Mouse (Mus musculus) MEL (cell line): ENCODE data around the gene Maml3. TPM values are rescaled to one million over a fixed set of nuclear protein-coding genes. Genes with fewer than 3 reads are reported as not detected.

Experiments
- DNase-seq: peaks from one replicate; pipeline ENCODE4 v3.0.0; 2011; ENCODE audit warnings: low read depth, low spot score
- H3K27ac ChIP-seq: 2 replicates; pipeline ENCODE4 v1.5.1; 2012; ENCODE audit warnings: low read depth, mild to moderate bottlenecking, control low read depth, low read length, moderate library complexity; ENCODE audit not compliant: control insufficient read depth
- H3K27me3 ChIP-seq, 2 experiments: fragments of 150-350 bp in 1 of 2; sonication (generic) in 1 of 2; 2 replicates each; pipeline ENCODE4 v1.6.1; 2012; ENCODE audit warnings: low read length in 2 of 2, mild to moderate bottlenecking in 2 of 2, improper control_type of control experiment in 1 of 2, moderate library complexity in 1 of 2; ENCODE audit not compliant: insufficient read depth in 2 of 2, control insufficient read depth in 1 of 2
- H3K36me3 ChIP-seq, 2 experiments: 2 replicates each; pipeline ENCODE4 v1.6.1; 2012 to 2014; ENCODE audit warnings: low read length in 2 of 2, improper control_type of control experiment in 1 of 2, inconsistent platforms in 1 of 2, mild to moderate bottlenecking in 1 of 2; ENCODE audit not compliant: insufficient read depth in 2 of 2, control insufficient read depth in 1 of 2
- H3K4me1 ChIP-seq, 2 experiments: fragments of 150-350 bp in 1 of 2; sonication (generic) in 1 of 2; 2 replicates each; pipeline ENCODE4 v1.6.1; 2012; ENCODE audit warnings: low read length in 2 of 2, improper control_type of control experiment in 1 of 2, mild to moderate bottlenecking in 1 of 2; ENCODE audit not compliant: insufficient read depth in 2 of 2, control insufficient read depth in 1 of 2
- H3K4me3 ChIP-seq, 2 experiments: fragments of 150-350 bp in 1 of 2; sonication (generic) in 1 of 2; 2 replicates each; pipeline ENCODE4 v1.5.1; 2012; ENCODE audit warnings: low read depth in 2 of 2, low read length in 2 of 2, mild to moderate bottlenecking in 2 of 2, moderate library complexity in 2 of 2, control low read depth in 1 of 2, improper control_type of control experiment in 1 of 2; ENCODE audit not compliant: control insufficient read depth in 1 of 2, insufficient read depth in 1 of 2
- H3K79me2 ChIP-seq: 2 replicates; pipeline ENCODE4 v1.6.1; 2012; ENCODE audit warnings: mild to moderate bottlenecking, low read length, moderate library complexity; ENCODE audit not compliant: control insufficient read depth, poor library complexity, insufficient read depth
- H3K9ac ChIP-seq: 2 replicates; pipeline ENCODE4 v1.6.1; 2012; ENCODE audit warnings: low read depth, mild to moderate bottlenecking, control low read depth, low read length, moderate library complexity; ENCODE audit not compliant: control insufficient read depth, poor library complexity, severe bottlenecking
- H3K9me3 ChIP-seq: fragments of 150-350 bp; sonication (generic); replicated peaks from 2 replicates; pipeline ENCODE4 v1.6.1; 2012; ENCODE audit warnings: mild to moderate bottlenecking, low read length, improper control_type of control experiment, moderate library complexity; ENCODE audit not compliant: insufficient read depth
- CHD1 ChIP-seq: IDR thresholded peaks from 2 replicates; pipeline ENCODE4 v1.6.1; 2012; ENCODE audit warnings: low read depth, mild to moderate bottlenecking, inconsistent platforms, low read length, improper control_type of control experiment
- CHD2 ChIP-seq: IDR thresholded peaks from 2 replicates; pipeline ENCODE4 v1.6.1; 2011; ENCODE audit warnings: low read length, improper control_type of control experiment
- CTCF ChIP-seq, 3 experiments: IDR thresholded peaks in 2 of 3; conservative IDR thresholded peaks in 1 of 3; 2 replicates each; pipeline ENCODE4 v1.5.1; 2011 to 2012; ENCODE audit warnings: low read length in 3 of 3, low read depth in 2 of 3, mild to moderate bottlenecking in 2 of 3, improper control_type of control experiment in 1 of 3, inconsistent platforms in 1 of 3, mixed read lengths in 1 of 3, moderate library complexity in 1 of 3; ENCODE audit not compliant: control insufficient read depth in 1 of 3, insufficient read depth in 1 of 3, poor library complexity in 1 of 3, severe bottlenecking in 1 of 3
- ELF1 ChIP-seq: IDR thresholded peaks from 2 replicates; pipeline ENCODE4 v1.6.1; 2014; ENCODE audit warnings: low read depth, mild to moderate bottlenecking, inconsistent platforms, low read length, improper control_type of control experiment, moderate library complexity
- EP300 ChIP-seq, 2 experiments: IDR thresholded peaks; 2 replicates each; pipeline ENCODE4 v1.6.1; 2011; ENCODE audit warnings: improper control_type of control experiment in 2 of 2, low read length in 2 of 2, low read depth in 1 of 2, mild to moderate bottlenecking in 1 of 2
- ETS1 ChIP-seq: IDR thresholded peaks from 2 replicates; pipeline ENCODE4 v1.6.1; 2012; ENCODE audit warnings: low read depth, mild to moderate bottlenecking, inconsistent platforms, low read length, improper control_type of control experiment, moderate library complexity
- HCFC1 ChIP-seq: IDR thresholded peaks from 2 replicates; pipeline ENCODE4 v1.6.1; 2012; ENCODE audit warnings: low read depth, mild to moderate bottlenecking, inconsistent platforms, low read length, improper control_type of control experiment, moderate library complexity
- MAFK ChIP-seq: IDR thresholded peaks from 2 replicates; pipeline ENCODE4 v1.6.1; 2011; ENCODE audit warnings: low read depth, mild to moderate bottlenecking, low read length, improper control_type of control experiment, borderline replicate concordance
- MAX ChIP-seq: IDR thresholded peaks from 2 replicates; pipeline ENCODE4 v1.6.1; 2011; ENCODE audit warnings: low read length, improper control_type of control experiment
- MEF2A ChIP-seq: IDR thresholded peaks from 2 replicates; pipeline ENCODE4 v1.6.1; 2014; ENCODE audit warnings: low read depth, mild to moderate bottlenecking, inconsistent platforms, low read length, improper control_type of control experiment; ENCODE audit not compliant: poor library complexity, insufficient replicate concordance, severe bottlenecking; ENCODE audit errors: extremely low read depth
- MXI1 ChIP-seq: IDR thresholded peaks from 2 replicates; pipeline ENCODE4 v1.6.1; 2011; ENCODE audit warnings: mild to moderate bottlenecking, low read depth, low read length, improper control_type of control experiment
- MYB ChIP-seq: IDR thresholded peaks from 2 replicates; pipeline ENCODE4 v1.6.1; 2011; ENCODE audit warnings: mild to moderate bottlenecking, low read depth, low read length, improper control_type of control experiment
- MYC ChIP-seq: IDR thresholded peaks from 2 replicates; pipeline ENCODE4 v1.6.1; 2011; ENCODE audit warnings: low read depth, mild to moderate bottlenecking, low read length, improper control_type of control experiment, moderate library complexity
- POLR2A ChIP-seq, 2 experiments: IDR thresholded peaks; 2 replicates each; pipeline ENCODE4 v1.6.1; 2011 to 2012; ENCODE audit warnings: low read length in 2 of 2, mild to moderate bottlenecking in 2 of 2, control low read depth in 1 of 2, improper control_type of control experiment in 1 of 2, low read depth in 1 of 2, moderate library complexity in 1 of 2; ENCODE audit not compliant: control insufficient read depth in 1 of 2, insufficient read depth in 1 of 2, poor library complexity in 1 of 2
- POLR2AphosphoS2 ChIP-seq: IDR thresholded peaks from 2 replicates; pipeline ENCODE4 v1.6.1; 2011; ENCODE audit warnings: low read length, improper control_type of control experiment
- POLR2AphosphoS5 ChIP-seq: IDR thresholded peaks from 2 replicates; pipeline ENCODE4 v1.6.1; 2012; ENCODE audit warnings: low read depth, borderline replicate concordance, mild to moderate bottlenecking, inconsistent platforms, low read length, moderate library complexity, mixed read lengths
- RAD21 ChIP-seq: IDR thresholded peaks from 2 replicates; pipeline ENCODE4 v1.6.1; 2011; ENCODE audit warnings: mild to moderate bottlenecking, low read depth, low read length, improper control_type of control experiment
- RCOR1 ChIP-seq: IDR thresholded peaks from 2 replicates; pipeline ENCODE4 v1.6.1; 2012; ENCODE audit warnings: low read depth, mild to moderate bottlenecking, inconsistent platforms, low read length, improper control_type of control experiment
- SMC3 ChIP-seq: IDR thresholded peaks from 2 replicates; pipeline ENCODE4 v1.6.1; 2011; ENCODE audit warnings: low read depth, low read length, improper control_type of control experiment
- TCF12 ChIP-seq: IDR thresholded peaks from 2 replicates; pipeline ENCODE4 v1.6.1; 2014; ENCODE audit warnings: low read depth, mild to moderate bottlenecking, inconsistent platforms, low read length, improper control_type of control experiment, moderate library complexity
- UBTF ChIP-seq: IDR thresholded peaks from 2 replicates; pipeline ENCODE4 v1.6.1; 2012; ENCODE audit warnings: low read depth, mild to moderate bottlenecking, inconsistent platforms, low read length, improper control_type of control experiment, moderate library complexity, borderline replicate concordance; ENCODE audit not compliant: insufficient read depth
- USF1 ChIP-seq: IDR thresholded peaks from 2 replicates; pipeline ENCODE4 v1.6.1; 2014; ENCODE audit warnings: low read depth, mild to moderate bottlenecking, inconsistent platforms, low read length, improper control_type of control experiment, moderate library complexity
- USF2 ChIP-seq, 2 experiments: IDR thresholded peaks; 2 replicates each; pipeline ENCODE4 v1.6.1; 2011 to 2012; ENCODE audit warnings: improper control_type of control experiment in 2 of 2, low read length in 2 of 2, borderline replicate concordance in 1 of 2, inconsistent platforms in 1 of 2, low read depth in 1 of 2, mild to moderate bottlenecking in 1 of 2; ENCODE audit not compliant: insufficient read depth in 1 of 2
- ZC3H11A ChIP-seq: IDR thresholded peaks from 2 replicates; pipeline ENCODE4 v1.6.1; 2012; ENCODE audit warnings: low read depth, mild to moderate bottlenecking, inconsistent platforms, low read length, improper control_type of control experiment
- ZMIZ1 ChIP-seq: IDR thresholded peaks from 2 replicates; pipeline ENCODE4 v1.6.1; 2012; ENCODE audit warnings: low read depth, mild to moderate bottlenecking, inconsistent platforms, low read length, improper control_type of control experiment, moderate library complexity
- polyA plus RNA-seq, 2 experiments: library from polyadenylated mRNA; stranded (reverse) in 1 of 2; unstranded in 1 of 2; fragments of >175 nt in 1 of 2; fragments of >200 nt in 1 of 2; gene quantifications; 2 replicates each; pipeline versions ENCODE4 v1.2.1 to v1.2.4; 2012; ENCODE audit warnings: low replicate concordance in 2 of 2, low read depth in 1 of 2; ENCODE audit not compliant: insufficient read length in 2 of 2, insufficient read depth in 1 of 2, missing spikeins in 1 of 2
- total RNA-seq: library from RNA; depleted of rRNA; stranded (reverse); fragments of 300-350 nt; gene quantifications from 2 replicates; pipeline ENCODE4 v1.2.3, GENCODE M21; 2012

Gene Maml3
- total and polyA plus RNA-seq, 3 experiments: 2.0 to 4.1 TPM; not detected in 1

DNA sequence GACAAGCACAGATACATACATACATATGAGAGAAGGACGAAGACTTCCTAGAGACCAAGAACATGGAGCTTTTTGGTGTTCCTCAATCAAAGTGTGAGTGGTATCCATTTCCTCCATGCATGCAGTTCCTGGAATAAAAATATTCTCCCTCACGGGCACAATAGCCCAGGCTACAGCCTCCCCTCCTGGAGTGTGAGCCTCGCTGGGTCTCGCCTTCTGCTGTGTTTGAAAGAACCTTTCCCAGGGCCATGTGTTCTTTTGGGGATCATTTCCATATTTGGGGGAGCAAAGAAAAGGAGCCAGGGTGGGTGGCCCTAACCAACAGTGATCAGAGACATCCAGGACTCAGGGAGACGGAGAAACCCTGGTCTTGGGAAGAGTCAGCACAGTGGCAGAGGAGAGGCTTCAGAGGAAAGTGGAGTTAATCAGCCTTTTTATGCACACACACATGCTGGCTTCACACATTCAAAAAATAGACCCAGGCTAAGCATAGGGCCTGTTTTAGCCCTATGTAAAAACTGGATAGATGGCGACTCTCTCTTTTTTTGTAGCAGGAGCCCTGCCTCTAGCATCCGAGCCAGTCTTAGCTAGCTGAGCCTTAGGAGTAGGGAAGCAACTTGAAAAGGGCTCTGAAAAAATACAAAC, 17.1 kb downstream of the Maml3 start:
- no peak for TF ChIP-seq EP300 (IDR thresholded peaks at IDR 0.05; ENCODE audit: low read depth in 1 of 2, low read length in 2 of 2)
- TF ChIP-seq ZMIZ1: no peak
- TF ChIP-seq POLR2AphosphoS2: no peak
- TF ChIP-seq HCFC1: no peak
- no peak for TF ChIP-seq TCF12
- no peak for TF ChIP-seq RCOR1
- no peak for TF ChIP-seq CHD2
- no peak for TF ChIP-seq MYC
- no peak for TF ChIP-seq UBTF
- TF ChIP-seq MEF2A: no peak
- no peak for TF ChIP-seq POLR2AphosphoS5
- no peak for TF ChIP-seq ETS1
- TF ChIP-seq MXI1: no peak
- no peak for TF ChIP-seq POLR2A (IDR thresholded peaks at IDR 0.05; ENCODE audit: control insufficient read depth in 1 of 2, insufficient read depth in 1 of 2, low read depth in 1 of 2, low read length in 2 of 2, poor library complexity in 1 of 2)
- TF ChIP-seq USF2 (IDR thresholded peaks at IDR 0.05; ENCODE audit: borderline replicate concordance in 1 of 2, insufficient read depth in 1 of 2, low read depth in 1 of 2, low read length in 2 of 2): no peak
- TF ChIP-seq ZC3H11A: no peak
- TF ChIP-seq MAFK: no peak
- TF ChIP-seq MYB: no peak
- no peak for TF ChIP-seq ELF1
- no peak for DNase-seq
- Histone ChIP-seq H3K79me2 (peaks cover 3% of the 10 kb centered on the region; the same call in 1 of the 2 replicates), H3K36me3 (peaks cover 0 to 21% of the 10 kb centered on the region in 2 experiments; a peak in 2 of 4 replicates), H3K27me3 (no peaks in the 10 kb centered on the region), H3K9ac (peak overlapping the region; percentile 91), H3K9me3 (no peaks in the 10 kb centered on the region), H3K4me3 (peak overlapping the region; percentile 34 to 85; a peak in 1 of 4 replicates), H3K27ac (peak overlapping the region; percentile 94), H3K4me1 (peaks cover 6 to 24% of the 10 kb centered on the region in 2 experiments)

DNA sequence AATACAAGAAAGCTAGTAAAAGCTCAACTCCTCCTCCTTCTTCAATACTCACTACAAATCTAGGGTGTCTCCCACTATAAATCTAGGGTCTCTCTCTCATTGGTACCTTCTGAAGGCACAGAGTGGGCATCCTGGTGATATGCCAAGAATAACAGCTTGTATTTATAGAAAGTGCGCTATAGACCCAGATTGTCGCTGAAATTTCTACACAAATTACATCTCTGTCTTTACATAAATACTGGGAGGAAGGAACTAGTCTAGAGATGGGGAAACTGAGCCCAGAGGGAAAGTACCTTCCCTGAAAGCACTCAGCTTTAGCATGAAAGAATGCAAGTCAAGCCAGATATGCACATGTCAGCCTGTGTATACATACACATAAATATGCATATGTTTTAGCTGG, 26.1 kb downstream of the Maml3 start:
- no peak overlapping the region for H3K27ac ChIP-seq
- TF ChIP-seq USF1: no peak
- no peak for TF ChIP-seq MXI1
- TF ChIP-seq ETS1: no peak
- TF ChIP-seq ZC3H11A: no peak
- TF ChIP-seq ZMIZ1: no peak
- TF ChIP-seq ELF1: no peak
- TF ChIP-seq SMC3: no peak
- TF ChIP-seq CHD1: no peak
- TF ChIP-seq RCOR1: no peak
- TF ChIP-seq CTCF (IDR thresholded peaks at IDR 0.05 in 2 of 3, conservative IDR thresholded peaks at IDR 0.05 in 1 of 3; ENCODE audit: control insufficient read depth in 1 of 3, insufficient read depth in 1 of 3, low read depth in 2 of 3, low read length in 3 of 3, poor library complexity in 1 of 3, severe bottlenecking in 1 of 3): no peak
- no peak for TF ChIP-seq MYC
- no peak for TF ChIP-seq RAD21
- no peak for TF ChIP-seq UBTF
- TF ChIP-seq USF2 (IDR thresholded peaks at IDR 0.05; ENCODE audit: borderline replicate concordance in 1 of 2, insufficient read depth in 1 of 2, low read depth in 1 of 2, low read length in 2 of 2): no peak
- TF ChIP-seq MAX: no peak

More for the DNA sequence above, 26.1 kb downstream of the Maml3 start:
- H3K9ac ChIP-seq: no peak overlapping the region
- no peak for DNase-seq
- H3K27me3 ChIP-seq: no peaks in the 10 kb centered on the region
- no peaks in the 10 kb centered on the region for H3K79me2 ChIP-seq
- peaks cover 6 to 12% of the 10 kb centered on the region in 2 experiments for H3K4me1 ChIP-seq
- H3K9me3 ChIP-seq: no peaks in the 10 kb centered on the region
- no peak overlapping the region for H3K4me3 ChIP-seq
- H3K36me3 ChIP-seq: peaks cover 0 to 8% of the 10 kb centered on the region in 2 experiments; a peak in 2 of 4 replicates
